Mouse (Mus musculus): Measurements from ENCODE around the gene Snx12. TPM values are rescaled to one million over a fixed set of nuclear protein-coding genes. Genes with fewer than 3 reads are reported as not detected.

Gene Snx12
- total and polyA plus RNA-seq, 3 experiments: 31.5 to 56.7 (median 52.1) TPM

- H3K79me2 ChIP-seq (replicated peaks; ENCODE audit: control insufficient read depth, extremely low read depth, insufficient read depth, poor library complexity, severe bottlenecking): peaks cover 28% of the 10 kb centered on the region
- dilution Hi-C loops (cut with MboI; ENCODE audit: extremely low pct_ligation_motif_present, extremely low pct_unique_long_range_greater_than_20kb, low sequenced_read_pairs) (no loop called here), in situ Hi-C loops (cut with MboI; ENCODE audit: low pct_ligation_motif_present, low pct_unique_long_range_greater_than_20kb, low sequenced_read_pairs) (no loop called here)
- H3K4me2 ChIP-seq (ENCODE audit: insufficient read depth, low read depth, poor library complexity, severe bottlenecking): peak within 1 kb of the TSS; percentile 92
- H3K4me1 ChIP-seq (ENCODE audit: control insufficient read depth in 1 of 2, insufficient read depth in 2 of 2): peaks cover 2 to 46% of the 10 kb centered on the region in 2 experiments; a peak in 2 of 4 replicates
- peaks cover 26 to 32% of the 10 kb centered on the region in 2 experiments for H3K36me3 ChIP-seq (replicated peaks in 1 of 2; ENCODE audit: control insufficient read depth in 1 of 2, insufficient read depth in 1 of 2, low read length in 1 of 2)
- DNase-seq (ENCODE audit: extremely low read depth): peak; percentile 89
- H3K9me3 ChIP-seq (replicated peaks; ENCODE audit: low read length): no peaks in the 10 kb centered on the region
- no peaks in the 10 kb centered on the region for H3K27me3 ChIP-seq (replicated peaks)
- peak within 1 kb of the TSS; percentile 97 for H3K9ac ChIP-seq (ENCODE audit: insufficient read depth, low read depth)
- TF ChIP-seq PAX5 (IDR thresholded peaks at IDR 0.05; ENCODE audit: low read length) (no peak), JUND (conservative IDR thresholded peaks at IDR 0.05; ENCODE audit: low read depth, low read length) (peak; percentile 61), RAD21 (IDR thresholded peaks at IDR 0.05; ENCODE audit: low read depth, low read length) (no peak), CTCF (conservative IDR thresholded peaks at IDR 0.05 in 1 of 2, IDR thresholded peaks at IDR 0.05 in 1 of 2; ENCODE audit: low read depth in 2 of 2, low read length in 2 of 2) (no peak), USF1 (IDR thresholded peaks at IDR 0.05; ENCODE audit: low read depth, low read length) (no peak), USF2 (conservative IDR thresholded peaks at IDR 0.05; ENCODE audit: low read depth, low read length) (no peak), MXI1 (IDR thresholded peaks at IDR 0.05; ENCODE audit: low read depth, low read length) (peak; percentile 34; the same call in 1 of the 2 replicates), MAX (IDR thresholded peaks at IDR 0.05; ENCODE audit: low read length) (peak; percentile 30; the same call in 1 of the 2 replicates), MAZ (IDR thresholded peaks at IDR 0.05; ENCODE audit: low read depth, low read length) (peak; percentile 81; the same call in 1 of the 2 replicates), ZNF384 (IDR thresholded peaks at IDR 0.05; ENCODE audit: low read depth, low read length) (no peak), ZC3H11A (IDR thresholded peaks at IDR 0.05; ENCODE audit: low read depth, low read length) (no peak), SIN3A (IDR thresholded peaks at IDR 0.05; ENCODE audit: low read length) (peak; percentile 33; the same call in 1 of the 2 replicates), TBP (conservative IDR thresholded peaks at IDR 0.05; ENCODE audit: low read depth, low read length) (peak; percentile 87), NELFE (IDR thresholded peaks at IDR 0.05; ENCODE audit: low read depth, low read length) (peak; percentile 61), ZMIZ1 (IDR thresholded peaks at IDR 0.05; ENCODE audit: low read depth, low read length) (no peak), GABPA (IDR thresholded peaks at IDR 0.05; ENCODE audit: insufficient replicate concordance, low read depth, low read length) (no peak), IRF4 (IDR thresholded peaks at IDR 0.05; ENCODE audit: low read depth, low read length) (peak; percentile 51), MEF2A (IDR thresholded peaks at IDR 0.05; ENCODE audit: borderline replicate concordance, low read depth, low read length) (peak; percentile 77), POLR2AphosphoS2 (IDR thresholded peaks at IDR 0.05; ENCODE audit: low read depth, low read length) (peak; percentile 74; the same call in 1 of the 2 replicates), E2F4 (IDR thresholded peaks at IDR 0.05; ENCODE audit: insufficient replicate concordance, low read depth, low read length) (no peak), SMC3 (IDR thresholded peaks at IDR 0.05; ENCODE audit: low read depth, low read length) (no peak), NRF1 (IDR thresholded peaks at IDR 0.05; ENCODE audit: low read depth, low read length) (no peak), JUN (IDR thresholded peaks at IDR 0.05; ENCODE audit: insufficient read depth, low read depth, low read length) (peak; percentile 65), CHD1 (IDR thresholded peaks at IDR 0.05; ENCODE audit: low read depth, low read length) (no peak), CHD2 (IDR thresholded peaks at IDR 0.05; ENCODE audit: low read length) (peak; percentile 83), MAFK (IDR thresholded peaks at IDR 0.05; ENCODE audit: insufficient replicate concordance, low read length) (no peak), KAT2A (IDR thresholded peaks at IDR 0.05; ENCODE audit: insufficient replicate concordance, low read length) (0 out of 2 replicates have a peak, but pooled peaks have one; percentile 42), MYC (IDR thresholded peaks at IDR 0.05; ENCODE audit: low read depth, low read length) (peak; percentile 85), ELF1 (IDR thresholded peaks at IDR 0.05; ENCODE audit: low read depth, low read length) (0 out of 2 replicates have a peak, but pooled peaks have one; percentile 22), POLR2A (IDR thresholded peaks at IDR 0.05; ENCODE audit: low read depth, low read length) (peak; percentile 76), EP300 (IDR thresholded peaks at IDR 0.05; ENCODE audit: low read length) (peak; percentile 70), TCF12 (IDR thresholded peaks at IDR 0.05; ENCODE audit: low read depth, low read length) (0 out of 2 replicates have a peak, but pooled peaks have one; percentile 52), RCOR1 (conservative IDR thresholded peaks at IDR 0.05; ENCODE audit: low read depth, low read length) (0 out of 2 replicates have a peak, but pooled peaks have one; percentile 55), UBTF (IDR thresholded peaks at IDR 0.05; ENCODE audit: low read depth, low read length) (no peak), ZKSCAN1 (IDR thresholded peaks at IDR 0.05; ENCODE audit: borderline replicate concordance, low read depth, low read length) (no peak), HCFC1 (IDR thresholded peaks at IDR 0.05; ENCODE audit: low read depth, low read length) (peak; percentile 51; the same call in 1 of the 2 replicates), ETS1 (conservative IDR thresholded peaks at IDR 0.05; ENCODE audit: low read depth, low read length) (peak; percentile 75), BHLHE40 (IDR thresholded peaks at IDR 0.05; ENCODE audit: low read depth, low read length) (0 out of 2 replicates have a peak, but pooled peaks have one; percentile 18)
- peak within 1 kb of the TSS; percentile 96 for H3K27ac ChIP-seq (ENCODE audit: insufficient read depth, low read depth)
- peak within 1 kb of the TSS; percentile 64 to 88 (median 82) for H3K4me3 ChIP-seq (replicated peaks in 1 of 3; ENCODE audit: low read depth in 2 of 3, low read length in 2 of 3, poor library complexity in 1 of 3)
Observed at GRCm38 (mm10) chrX:101268025-101268754, 45.8 kb upstream of the Snx12 start, which contains the start of gene Il2rg. Il2rg (minus strand) TSS chrX:101268255.
